Mouse (Mus musculus) megakaryocyte-erythroid progenitor cell, adult 5-6 weeks (primary cell): ENCODE data around the gene Ank. TPM values are rescaled to one million over a fixed set of nuclear protein-coding genes. Genes with fewer than 3 reads are reported as not detected.
"Not testable (repeated sequence)": the region's sequence is repeated elsewhere in the genome, so short reads cannot be mapped to it uniquely, and the experiment has no call there.

Experiments used
- ATAC-seq: replicated peaks from 2 replicates; pipeline ENCODE4 v1.8.0; 2016; ENCODE audit warnings: mild to moderate bottlenecking, inconsistent platforms; ENCODE audit not compliant: severe bottlenecking, poor library complexity, low FRiP score, low TSS enrichment
- total RNA-seq, 2 experiments: library from RNA; stranded (forward) in 1 of 2; stranded (reverse) in 1 of 2; fragments of 200-1000, 215-1000 nt in 1 of 2; fragments of >200 nt in 1 of 2; fragmentation: Nextera tagmentation in 1 of 2; gene quantifications; 2 replicates each; pipeline ENCODE4 v1.2.3; 2014 to 2017

The Ank gene
- total RNA-seq, 2 experiments from 2014 or later = 29.0 to 61.0 TPM

DNA sequence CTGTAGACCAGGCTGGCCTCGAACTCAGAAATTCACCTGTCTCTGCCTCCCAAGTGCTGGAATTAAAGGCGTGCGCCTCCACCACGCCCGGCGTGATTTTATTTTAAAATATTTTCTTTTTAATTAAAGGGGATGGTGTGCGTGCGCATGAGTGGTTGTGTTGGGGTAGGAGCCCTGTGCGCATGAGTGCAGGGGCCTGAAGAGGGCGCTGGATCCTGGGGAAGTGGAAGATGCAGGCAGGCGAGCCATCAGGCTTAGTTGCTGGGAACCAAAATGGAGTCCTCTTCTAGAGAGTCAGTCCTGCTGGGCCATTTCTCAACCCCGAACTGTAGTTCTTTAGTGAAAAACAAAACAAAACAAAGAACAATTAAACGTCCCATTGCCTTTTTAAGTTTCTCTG is 2.6 kb upstream of the Ank start:
- ATAC-seq = no peak

DNA sequence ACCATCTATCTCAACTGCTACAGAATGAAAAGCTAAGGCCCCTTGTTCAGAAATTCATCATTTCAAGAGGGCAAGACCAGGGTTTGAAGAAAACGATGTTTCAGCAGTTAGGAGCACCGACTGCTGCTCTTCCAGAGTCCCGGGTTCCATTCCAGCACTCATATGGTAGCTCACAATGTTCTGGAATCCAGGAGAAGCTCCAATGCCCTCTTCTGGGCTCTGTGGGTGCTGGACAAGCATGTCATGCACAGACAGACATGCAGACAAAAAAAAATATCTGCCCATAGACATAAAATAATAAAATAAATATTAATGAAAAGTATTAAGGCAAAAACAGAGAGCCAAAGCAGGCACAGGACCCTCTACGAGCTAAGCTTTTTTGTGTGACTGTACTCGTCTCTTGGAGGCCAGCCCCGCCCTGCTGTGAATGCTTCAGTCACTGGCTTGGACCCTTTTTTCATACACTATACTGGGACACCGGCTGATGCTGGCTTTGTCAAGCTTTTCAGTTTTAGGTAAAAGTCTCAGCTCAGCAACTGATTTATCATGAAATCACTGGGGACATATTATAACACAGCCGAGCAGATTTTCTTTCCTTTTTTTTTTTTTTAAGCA is 979 bp upstream of the Ank start:
- ATAC-seq = no peak

DNA sequence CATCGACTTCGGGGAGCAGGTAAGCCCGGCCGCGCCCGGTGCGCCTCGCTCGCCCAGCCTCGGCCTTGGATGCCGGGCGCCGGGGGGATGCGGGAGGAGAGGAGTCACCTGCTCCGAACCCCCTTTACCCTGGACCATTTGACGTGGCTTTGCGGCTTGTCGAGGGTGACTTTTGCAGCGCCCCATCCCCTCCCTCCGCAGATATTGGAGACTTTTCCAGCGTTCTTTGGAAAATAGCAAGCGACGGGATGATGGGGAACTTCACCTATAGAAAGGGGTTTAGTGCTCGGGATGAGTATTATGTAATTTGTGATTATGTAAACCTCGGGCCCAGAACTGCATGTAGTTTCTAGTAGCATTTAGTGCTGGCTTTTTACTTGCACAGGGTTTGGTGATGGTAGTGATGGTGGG is 609 bp downstream of the Ank start:
- ATAC-seq = no peak

DNA sequence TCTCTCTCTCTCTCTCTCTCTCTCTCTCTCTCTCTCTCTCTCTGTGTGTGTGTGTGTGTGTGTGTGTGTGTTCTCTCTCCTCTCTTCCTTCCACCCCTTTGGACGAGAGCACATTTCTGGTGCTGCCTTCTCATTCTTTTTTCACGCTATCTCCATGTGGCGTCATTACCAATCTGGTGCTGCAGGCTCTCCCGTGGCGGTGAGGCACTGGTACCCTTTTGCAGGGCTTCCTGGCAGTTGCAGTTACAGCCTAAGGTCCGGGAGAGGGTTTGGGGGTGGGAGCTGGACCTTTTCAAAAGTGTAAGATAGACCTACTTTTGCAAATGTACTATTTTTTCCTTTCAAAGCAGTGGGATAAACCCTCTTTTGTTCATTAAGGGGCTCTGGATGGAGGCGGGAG is 1.2 kb downstream of the Ank start:
- peak; percentile 48; the same call in 1 of the 2 replicates for ATAC-seq

DNA sequence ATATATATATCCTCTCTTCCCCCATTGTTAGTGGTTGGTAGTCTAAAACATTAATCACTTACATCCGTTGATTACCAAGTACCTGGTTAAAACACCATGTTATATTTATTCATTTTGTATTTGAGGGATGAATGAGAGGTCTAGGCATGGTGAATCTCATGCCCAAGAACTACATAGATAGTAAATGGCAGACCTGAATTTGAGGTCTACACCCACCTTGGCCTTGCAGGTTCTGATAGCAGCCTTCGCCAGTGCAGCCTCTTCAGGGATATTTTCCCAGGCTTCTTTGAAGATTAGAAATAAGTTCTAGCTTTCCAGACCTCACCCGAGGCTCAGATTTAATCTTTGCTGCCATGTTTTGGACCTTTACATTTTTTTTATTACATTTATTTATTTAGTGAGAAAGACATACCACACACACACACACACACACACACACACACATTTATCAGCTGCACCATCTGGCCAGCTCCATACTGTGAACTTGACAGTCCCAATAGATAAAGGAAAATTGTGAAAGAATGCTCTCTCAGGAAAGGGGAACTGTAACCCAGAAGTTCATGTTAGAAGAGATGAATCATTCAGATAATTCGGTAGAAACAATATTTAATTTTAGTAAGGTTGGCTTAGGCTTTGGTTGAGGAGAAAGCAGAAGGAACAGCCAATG is 2.5 kb downstream of the Ank start:
- ATAC-seq = peak; percentile 26; the same call in 1 of the 2 replicates

DNA sequence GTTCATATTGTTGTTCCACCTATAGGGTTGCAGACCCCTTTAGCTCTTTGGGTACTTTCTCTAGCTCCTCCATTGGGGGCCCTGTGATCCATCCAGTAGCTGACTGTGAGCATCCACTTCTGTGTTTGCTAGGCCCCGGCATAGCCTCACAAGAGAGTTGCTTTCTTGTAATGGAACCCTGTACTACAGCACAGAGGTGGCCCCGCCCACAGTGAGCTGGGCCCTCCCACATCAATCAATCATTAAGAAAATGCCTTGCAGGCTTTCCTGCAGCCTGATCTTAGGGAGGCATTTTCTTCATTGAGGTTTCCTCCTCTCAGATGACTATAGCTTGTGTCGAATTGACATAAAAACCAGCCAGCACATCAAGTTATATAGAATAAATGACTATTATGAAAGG is 3.9 kb downstream of the Ank start:
- ATAC-seq = not testable (repeated sequence)

DNA sequence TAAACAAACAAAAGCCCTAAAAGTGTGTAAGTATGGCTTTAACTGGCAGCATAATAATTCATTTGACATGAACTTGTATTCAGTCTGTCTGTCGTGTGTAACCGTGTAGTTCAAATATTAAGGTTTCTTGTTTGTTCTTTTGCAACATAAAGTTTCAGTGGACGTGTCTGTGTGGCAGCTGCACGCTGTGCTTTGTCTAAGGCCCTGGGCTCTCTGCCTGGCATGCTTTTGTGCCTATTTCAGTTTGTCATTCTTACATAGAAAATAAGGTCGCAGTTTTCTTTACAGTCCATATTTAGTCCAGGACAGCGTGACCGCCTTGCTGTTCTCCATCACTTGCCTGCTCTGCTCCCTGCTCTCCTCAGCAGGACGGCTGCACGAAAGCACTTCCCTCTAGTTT is 5.8 kb downstream of the Ank start:
- ATAC-seq = no peak

DNA sequence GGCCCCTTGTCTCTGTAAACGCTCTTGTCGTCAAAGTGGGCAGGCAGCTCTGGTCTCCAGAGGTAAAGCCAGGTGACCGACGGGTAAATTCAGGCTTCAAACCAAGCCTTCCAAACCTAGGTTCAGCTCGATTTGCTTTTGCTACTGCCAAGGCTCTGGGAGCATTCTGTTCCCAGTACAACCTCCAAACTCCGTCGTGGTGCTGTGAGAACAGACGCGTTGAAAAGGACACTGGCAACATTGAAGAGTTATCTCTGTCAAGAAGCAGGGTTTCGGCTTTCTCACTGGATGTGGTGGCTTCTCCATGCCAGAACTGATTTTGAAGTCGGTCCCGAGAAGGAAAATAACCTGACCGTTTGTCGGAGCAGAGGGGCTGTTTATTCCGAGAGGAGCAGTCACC is 9.5 kb downstream of the Ank start:
- ATAC-seq = no peak

DNA sequence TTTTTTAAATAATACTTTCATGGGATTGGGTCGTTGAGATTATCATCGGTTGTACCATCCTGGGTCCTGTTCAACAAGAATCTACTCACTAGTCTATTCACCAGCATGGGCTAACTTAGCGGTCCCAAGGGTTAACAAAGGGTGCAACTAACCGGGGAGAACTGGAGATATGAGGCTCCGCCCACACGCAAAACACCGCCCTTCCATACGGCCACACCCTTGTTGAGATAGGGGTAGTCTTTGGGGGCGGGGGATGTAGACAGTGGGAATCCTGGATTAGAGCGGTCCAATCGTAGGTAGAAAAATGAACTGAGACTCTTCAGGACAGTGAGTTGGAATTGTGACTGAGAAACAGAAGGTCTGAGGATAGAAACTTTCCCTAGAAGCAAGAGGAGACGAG is 10.2 kb downstream of the Ank start:
- peak; percentile 45 for ATAC-seq

DNA sequence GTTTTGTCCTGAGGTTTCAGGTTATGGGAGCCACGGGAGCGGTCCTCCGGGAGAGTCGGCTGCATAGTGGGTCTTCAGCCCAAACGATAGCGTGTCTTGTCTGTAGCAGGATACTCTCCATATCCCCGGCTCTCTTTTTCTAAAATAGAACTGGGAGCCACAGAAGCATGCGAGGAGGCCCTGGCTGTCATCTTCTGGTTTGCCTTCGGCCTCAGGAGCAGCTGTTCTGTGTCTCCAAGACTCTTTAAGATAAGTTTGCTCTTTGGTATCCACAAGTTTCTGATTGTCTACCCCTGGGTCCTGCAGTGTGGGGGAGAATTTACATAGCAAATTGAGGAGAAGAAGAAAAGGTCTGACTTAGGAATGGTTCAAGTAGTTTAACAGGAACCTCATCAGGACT is 10.7 kb downstream of the Ank start:
- no peak for ATAC-seq

DNA sequence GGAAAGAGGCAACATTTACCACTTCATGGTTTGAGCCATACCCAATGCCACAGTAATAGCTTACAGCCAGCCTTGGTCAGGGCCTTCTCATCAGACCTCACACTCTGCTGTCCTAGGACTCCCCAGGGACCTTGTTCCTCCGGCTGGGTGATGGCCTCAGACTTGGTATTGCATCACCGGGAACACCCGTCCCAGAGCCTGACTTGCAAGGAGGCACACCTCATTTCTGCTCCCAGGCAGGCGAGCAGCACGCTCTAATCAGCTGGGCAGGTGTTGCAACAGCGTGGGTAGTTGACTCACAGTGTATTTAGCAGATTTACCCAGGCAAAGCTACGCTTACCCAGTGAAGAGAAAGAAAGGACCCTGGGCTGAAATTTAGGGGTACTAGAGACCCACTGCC is 11.2 kb downstream of the Ank start:
- ATAC-seq = no peak

DNA sequence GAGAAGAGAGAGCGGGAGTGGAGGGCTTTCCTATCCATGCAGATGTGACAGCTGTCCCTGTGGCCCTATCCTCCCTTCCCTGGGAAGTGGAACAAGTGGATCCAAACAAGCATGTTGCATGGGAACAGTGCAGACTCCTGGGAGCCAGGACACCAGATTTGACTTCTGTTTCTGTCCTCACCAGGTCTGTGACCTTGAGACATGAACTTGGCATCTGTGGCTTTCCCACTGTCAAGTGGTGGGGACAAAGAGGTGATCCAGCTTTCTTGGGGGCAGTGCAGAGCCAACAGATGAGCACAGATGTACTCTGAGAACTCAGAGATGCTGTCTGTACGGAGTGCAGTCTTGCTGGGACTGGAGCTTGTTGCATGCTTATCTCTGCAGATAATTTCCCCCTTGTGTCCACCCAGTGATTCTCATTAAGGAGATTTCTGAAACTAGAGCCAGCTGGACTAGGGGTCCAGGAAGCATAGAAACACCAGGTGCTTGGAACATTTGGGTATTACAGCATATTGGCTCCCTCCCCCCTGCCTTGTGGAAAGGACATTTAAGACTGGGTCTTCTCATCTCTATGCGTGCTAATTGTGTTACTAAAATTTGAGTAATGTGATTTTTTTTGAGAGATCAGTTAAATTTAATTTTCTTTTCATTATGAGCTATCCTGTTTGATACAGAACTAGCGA is 14.0 kb downstream of the Ank start:
- no peak for ATAC-seq

DNA sequence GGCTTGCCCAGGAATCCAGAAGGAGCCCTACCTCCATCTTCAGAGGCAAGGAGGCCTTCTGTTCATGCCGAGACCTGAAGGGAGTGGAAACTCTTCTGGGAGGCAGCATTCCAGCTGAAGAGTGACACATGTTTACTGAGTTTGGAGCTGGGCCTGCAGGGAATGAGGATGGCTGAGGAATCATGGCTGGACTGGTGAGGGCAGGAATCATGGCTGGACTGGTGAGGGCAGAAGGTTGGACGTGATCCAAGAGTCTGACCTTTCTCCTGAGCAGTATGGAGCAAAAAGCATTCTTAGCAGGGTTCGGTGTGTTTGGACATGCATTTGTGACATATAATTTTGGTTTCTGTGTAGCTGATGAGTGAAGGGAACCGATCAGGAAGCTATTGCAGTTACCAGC is 15.5 kb downstream of the Ank start:
- no peak for ATAC-seq

DNA sequence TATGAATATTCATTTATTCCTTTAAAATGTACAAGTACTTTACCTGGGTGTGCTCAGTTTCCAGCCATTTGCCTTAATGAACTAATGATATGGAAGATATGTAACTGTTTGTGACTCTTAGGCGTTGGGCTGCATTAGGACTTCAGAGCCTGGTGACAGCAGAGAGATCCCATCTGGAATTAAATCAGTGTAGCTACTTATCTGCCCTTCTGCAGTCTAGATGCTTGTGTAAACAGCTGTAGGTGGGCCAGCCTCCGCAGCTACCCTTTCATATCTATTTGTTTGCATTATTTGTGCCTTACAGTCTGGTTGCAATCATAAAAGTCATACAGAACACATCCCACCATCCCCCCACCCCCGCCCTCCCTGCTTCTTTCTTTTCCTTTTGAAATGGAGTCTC is 16.7 kb downstream of the Ank start:
- ATAC-seq = no peak

DNA sequence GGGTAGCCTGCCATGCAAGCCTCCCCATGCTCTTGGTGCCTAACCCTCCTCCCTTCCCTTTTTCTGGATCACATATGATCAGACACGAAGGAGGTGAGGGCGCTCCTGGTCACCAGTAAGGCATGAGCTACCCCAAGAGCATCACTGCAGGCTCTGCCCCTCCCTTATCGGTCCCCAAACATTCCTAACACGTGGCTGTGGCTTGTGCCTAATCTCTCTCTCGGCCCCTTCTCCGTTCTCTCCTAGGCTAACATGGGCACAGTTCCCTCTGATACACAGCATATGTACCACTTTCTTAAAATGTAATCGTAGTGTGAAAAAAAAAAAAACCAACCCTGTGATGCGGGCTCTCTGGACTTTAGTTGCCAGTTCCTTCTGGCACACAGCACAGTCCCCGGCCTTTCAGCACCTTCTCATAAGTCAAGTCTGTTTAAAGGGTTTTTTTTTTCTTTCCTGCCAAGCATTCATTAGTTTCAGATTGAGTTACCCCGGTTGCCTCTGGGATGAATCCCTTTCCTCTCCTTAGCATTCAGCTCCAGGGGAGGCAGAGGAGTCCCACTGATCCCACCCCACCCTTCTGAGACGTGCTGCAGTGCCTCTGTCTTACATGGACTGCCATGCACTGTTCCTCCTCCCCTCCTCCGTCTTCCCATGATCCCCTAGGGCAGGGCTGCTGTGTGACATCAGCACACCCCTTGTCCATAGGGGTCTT is 19.2 kb downstream of the Ank start:
- peak; percentile 89 for ATAC-seq

DNA sequence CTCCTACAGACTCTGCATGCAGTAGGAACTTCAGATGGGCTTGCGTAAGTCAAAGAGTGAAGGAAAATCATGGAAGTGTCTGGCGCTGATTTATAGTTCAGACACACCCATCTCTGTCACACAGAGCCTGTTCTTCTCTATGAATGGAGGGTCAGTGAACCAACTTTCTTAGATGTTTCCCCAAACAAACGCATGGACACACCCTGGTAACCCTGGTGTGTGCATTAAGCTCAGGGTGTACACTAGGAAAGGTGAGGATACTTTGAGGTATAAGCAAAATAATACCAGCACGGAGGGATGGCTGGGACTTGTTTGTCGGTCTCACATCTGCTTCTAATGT is 19.8 kb downstream of the Ank start:
- no peak for ATAC-seq

DNA sequence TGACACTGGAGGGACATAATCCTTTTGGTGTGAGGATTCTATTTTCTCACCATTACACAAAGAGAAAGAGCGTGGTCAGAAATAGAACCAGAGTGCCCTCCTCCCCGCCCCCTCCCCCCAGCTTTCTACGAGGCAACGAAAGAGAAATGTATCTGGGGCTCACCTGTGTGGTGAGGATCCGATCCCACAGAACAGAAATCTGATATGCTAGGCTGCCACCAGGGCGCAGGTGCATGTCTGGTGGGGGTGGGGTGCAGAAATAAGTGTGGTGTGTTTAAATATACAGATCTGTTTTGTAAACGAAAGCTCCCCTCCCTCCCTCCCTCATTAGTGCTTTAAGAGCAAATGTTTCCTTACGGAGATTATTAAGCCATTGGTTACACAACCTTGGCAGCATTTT is 20.6 kb downstream of the Ank start:
- no peak for ATAC-seq

DNA sequence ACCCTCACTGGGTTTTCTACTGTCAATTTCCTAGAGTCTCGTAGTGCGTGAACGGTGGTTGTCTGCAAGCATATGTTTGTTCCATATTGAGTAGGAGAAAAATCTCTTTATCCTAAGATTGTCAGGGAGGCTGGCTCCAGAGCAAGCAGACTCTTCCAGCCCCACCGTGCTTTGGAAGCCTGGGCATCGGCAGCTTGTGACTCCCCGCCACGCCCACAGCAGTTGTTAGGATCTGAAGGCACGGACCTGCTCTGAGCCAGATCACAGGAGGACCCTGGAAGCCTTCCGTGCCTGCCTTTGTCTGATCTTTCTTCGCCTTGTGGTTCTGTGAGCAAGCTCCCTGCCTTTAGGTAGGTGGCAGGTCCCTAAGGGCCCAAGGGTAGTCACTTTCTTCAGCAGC is 21.6 kb downstream of the Ank start:
- ATAC-seq = no peak

DNA sequence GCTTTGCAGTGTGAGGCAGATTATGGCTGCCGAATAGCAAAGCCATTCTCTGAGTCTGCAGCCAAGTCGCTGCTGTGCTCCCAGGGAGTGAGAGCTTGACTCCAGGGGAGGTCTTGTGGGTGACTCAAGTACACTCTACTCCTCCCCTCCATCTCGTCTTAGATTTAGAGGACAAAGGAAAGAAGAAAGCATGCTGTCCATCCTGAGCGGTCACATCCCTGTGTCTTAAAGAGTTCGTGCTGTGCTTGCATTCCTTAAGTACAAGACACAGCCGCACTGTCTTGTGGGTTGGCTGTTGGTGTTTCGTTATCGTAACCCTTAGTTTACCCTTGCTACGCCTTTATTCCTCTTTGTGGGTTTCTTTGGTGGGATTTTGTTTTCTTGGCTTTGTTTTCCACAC is 24.2 kb downstream of the Ank start:
- ATAC-seq = no peak

DNA sequence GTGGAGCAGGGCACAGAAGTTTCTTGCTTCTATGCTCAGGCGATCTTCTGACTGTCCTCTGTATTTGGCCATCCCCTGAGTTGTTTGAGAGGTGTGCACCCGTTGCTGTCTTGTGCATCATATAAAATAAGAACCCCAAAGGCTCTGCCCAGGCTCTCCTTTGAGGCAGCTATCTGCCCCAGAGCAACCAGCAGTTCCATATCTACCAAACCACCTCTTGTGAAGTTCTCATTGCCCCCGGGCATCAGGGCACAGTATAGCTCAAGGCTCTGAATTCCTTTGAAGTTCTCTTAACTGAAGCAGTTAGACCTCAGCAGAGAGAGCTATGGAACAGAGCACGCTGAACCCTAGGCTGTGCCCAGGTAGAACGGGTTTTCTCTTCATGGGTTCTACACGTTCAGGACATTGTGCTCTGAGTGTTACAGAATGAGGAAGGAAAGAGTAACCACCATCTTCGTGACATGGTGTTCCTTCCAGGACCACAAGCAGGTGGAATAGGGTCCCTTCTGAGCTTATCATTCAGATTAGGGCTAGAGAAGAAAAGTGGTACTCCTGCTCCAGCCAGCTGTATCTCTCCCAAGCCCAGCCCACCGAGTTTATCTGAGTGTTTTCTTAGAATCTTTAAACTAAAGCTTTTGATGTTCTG is 25.1 kb downstream of the Ank start:
- peak; percentile 59 for ATAC-seq
